Mouse (Mus musculus) thymus, postnatal 14 days (tissue): ENCODE measurements around the gene Draxin.
"Not testable (repeated sequence)": the region's sequence is repeated elsewhere in the genome, so short reads cannot be mapped to it uniquely, and the experiment has no call there.

Experiments
- DNase-seq: peaks from one replicate; pipeline ENCODE4 v3.0.0; 2021

Gene Draxin

DNA sequence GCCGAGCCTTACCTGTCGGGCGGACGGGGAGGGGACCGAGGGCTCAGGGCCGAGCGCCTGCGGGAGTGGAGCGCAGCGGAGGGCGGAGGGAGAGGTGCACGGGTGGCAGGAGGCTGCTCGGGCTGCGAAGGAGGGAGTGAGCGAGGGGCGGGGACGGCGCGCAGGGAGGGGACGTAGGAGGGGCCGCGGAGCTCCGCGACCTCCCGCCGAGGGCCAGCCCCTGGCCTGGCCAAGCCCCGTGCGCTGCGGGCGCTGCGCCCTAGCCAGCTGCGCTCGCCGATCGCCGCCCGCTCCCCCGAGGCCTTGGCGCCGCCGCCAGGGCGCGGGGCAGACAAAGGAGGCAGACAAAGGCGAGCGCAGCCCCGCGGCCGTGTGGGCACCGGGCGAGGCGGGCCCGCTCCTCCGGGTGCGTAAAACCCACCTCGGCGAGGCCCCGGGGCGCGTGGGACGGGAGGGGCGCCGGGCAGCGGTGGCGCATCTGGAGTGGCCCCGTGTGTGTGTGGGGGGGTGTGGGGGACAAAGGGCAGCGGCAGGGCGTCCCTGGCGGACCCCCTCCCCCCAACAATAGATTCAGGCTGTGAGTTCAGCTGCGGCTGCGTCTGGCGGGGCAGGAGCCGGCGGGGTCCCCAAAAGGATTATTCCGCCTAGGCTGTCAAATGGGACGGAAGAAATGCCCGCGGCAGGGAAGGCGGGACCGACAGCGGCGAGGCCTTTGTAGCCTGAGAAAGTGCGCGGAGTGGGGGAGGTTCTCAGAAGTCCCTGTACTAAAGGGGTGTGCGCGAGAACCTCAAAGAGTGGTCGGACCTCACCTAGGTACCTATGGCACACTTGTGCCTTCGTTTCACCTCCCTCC is at the start of gene Draxin:
TSS of gene Draxin (minus strand) at position 138 of the 853 bp plus-strand sequence.
- peak; percentile 55 for DNase-seq

DNA sequence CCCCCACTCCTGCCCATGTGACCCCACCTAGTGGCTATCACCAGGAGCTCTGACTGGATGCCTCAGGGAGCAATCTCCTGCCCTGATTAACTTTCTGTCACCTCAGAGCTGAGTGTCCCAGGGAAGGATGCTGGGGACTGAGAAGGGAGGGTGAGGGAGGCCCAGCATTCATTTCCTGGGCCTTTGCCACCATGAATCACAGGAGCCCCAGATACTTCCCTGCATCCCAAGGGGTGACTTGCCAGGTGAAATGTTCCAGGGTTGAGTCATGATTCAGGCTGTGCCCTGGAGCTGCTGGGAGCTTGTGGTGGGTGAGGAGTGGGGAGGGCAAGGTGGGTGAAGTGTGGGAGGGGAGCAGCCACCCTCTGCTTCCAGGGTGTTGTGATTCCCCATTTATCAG is 47.2 kb upstream of the Draxin start:
- DNase-seq, result no peak

DNA sequence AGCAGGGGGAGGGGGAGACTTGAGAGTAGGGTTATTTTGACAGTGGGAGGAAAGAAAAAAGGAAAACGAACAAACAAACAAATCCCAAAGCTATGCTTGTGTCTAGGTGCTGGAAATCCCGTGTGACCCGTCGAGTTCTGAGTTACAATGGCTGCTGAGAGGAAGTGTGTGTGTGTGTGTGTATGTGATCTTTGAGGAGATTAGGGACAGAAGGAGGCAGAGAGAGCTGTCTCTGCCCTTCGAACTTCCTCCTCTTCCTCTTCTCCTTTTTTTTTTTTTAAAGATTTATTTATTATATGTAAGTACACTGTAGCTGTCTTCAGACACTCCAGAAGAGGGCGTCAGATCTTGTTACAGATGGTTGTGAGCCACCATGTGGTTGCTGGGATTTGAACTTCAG is 46.1 kb upstream of the Draxin start:
- DNase-seq, result not testable (repeated sequence)

DNA sequence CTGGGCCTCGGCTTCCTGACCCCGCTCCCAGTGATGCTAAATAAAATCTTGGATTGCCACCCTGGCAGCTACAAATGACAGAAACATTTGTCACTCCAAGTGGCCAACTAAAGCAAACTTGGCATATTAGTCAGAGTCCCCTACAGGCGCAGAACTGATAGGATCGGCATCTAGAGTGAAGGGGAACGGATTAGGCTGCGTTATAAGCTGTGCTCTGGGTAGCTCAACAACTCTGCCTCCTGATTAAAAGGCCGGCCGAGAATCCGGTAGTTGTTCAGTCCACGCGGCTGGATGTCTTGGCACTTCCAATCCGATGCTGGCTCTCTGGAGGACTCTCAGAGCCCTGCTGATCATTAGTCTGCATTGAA is 44.0 kb upstream of the Draxin start:
- no peak for DNase-seq

DNA sequence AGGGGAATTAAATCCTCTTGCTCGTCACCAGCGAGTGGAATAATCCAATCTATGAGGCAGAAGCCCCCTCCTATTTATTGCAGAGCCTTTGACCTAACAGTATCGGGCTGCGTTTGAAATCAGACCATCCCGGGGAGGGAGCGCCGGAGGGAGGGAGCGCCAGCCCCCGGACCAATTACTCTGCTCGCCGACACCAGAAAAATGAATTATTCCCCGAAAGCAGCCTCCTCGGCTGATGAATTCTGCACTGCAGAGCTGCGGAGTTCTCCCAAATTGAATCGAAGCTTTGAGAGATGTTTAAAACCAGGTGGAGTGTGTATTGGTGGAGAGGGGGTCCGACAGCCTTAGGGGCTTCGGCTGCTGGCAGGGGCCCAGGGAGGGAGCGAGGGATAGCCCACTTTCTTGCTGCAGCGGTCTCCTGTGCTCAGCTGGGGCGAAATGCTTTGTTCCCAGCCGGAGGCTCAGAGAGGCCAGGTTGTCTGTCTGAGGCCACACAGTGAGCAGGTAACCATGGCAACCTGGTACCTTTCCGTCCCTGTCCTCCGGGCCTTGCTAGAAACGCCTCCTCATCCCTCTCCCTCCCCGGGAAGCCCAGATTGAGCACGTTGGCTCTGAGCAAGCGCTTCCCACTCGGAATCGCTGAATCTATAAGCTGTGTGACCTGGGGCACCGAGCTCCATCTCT is 43.5 kb upstream of the Draxin start:
- DNase-seq, result no peak

DNA sequence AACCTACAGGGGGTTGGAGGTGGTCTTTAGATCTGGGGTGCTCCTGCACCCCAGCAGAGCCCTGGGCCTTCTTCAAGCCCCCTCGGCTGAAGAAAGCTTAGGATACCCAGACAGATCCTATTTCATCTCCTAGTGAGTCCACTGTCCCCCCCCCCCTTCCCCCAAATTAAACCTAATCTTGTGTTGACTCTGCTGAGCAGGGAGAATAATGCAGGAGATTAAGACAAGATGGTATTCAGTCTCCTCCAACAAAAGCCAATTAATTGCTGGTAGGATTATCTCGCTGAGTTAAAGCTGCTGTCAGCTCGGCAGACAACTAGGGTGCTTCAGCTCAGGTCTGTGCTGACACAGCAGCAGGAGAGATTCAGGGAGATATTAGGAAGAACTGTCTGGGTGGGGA is 40.8 kb upstream of the Draxin start:
- DNase-seq, result no peak

DNA sequence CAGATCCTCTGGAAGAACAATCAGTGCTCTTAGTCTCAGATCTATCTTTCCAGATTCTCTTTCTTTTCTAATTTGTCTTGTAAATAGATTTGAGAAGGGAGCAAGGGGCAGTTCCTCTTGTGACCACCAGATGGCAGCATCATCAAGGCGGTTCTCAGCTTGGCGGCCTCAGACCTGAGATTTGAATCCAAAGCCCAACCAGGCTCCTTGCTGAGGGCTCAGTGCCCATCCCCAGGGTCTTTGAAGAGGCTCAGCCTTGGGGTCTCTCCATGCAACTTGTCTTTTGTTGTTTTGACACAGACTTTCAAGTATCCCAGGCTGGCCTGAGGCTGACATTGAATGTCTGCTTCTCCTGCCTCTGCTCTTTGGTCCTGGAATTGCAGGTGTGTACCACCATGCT is 40.3 kb upstream of the Draxin start:
- peak; percentile 50 for DNase-seq

DNA sequence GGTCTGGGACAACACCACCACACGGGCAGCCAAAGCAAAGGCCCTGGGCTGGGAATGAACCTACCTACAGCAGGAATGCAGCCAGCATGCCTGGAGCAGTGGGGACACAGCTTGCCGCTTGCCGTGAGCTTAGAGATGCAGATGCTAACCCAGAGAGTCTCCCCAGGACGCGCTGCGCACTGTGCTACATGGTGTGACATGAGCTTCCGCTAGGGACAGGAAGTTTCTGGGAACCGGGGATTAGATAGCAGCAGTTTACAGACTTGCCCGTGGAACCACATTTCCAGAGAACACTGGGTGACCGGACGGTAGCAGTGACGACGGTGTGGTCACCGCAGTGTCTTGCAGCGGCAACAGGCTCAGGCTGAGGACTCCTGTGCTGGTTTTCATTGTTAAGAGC is 39.1 kb upstream of the Draxin start:
- peak; percentile 14 for DNase-seq

DNA sequence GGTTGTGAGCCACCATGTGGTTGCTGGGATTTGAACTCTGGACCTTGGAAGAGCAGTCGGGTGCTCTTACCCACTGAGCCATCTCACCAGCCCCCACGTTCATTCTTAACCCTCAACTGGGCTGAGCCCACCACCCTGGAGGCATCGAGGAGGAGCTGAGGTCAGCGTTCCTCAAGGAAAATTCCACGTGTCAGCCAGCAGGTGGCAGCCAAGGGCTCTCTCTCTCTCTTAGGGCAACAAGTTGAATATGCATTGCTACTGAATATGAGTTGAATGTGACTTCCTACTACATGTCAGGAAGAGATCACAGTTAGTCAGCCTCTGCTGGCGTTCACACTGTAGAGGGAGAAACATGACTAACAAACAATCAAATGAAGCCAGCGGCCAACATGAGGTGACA is 37.8 kb upstream of the Draxin start:
- peak; percentile 72 for DNase-seq

DNA sequence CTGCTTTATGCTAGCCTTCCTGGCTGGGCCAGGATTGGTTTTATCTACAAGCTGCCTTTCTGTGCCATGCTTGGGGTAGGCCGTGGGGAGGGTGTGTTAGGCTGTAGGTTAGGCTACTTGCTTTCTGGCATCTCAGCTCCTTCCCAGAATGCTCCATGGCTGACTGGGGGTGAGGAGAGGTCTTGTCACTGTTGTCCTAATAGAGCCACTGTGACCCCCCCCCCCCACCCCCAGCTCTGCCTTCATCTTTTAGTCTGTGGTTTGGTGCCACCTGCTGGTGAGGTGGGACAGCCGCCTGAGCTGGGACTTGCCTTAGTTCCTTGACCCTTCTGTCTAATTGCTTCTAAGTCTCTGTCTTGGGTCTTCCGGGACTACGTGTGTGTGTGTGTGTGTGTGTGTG is 36.5 kb upstream of the Draxin start:
- peak; percentile 79 for DNase-seq

DNA sequence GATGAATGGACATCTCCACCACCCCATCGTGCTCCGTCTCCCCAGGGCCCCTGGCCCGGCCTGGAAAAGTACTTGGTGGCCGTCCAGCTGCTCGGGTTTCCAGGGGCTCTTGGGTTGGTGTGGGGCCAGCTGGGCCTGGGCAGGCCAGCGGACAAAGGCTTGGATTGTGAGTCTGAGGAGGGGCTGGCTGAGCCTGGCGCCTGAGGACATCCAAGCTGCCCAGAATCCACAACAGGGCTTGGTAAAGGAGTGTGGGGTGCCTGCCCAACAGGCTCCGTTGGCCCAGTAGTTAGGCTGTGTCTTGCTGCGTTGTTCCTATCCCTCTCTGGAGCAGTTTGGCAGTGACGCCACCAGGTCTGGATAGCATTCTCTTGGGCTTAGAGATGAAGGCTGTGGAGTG is 35.9 kb upstream of the Draxin start:
- DNase-seq, result no peak

DNA sequence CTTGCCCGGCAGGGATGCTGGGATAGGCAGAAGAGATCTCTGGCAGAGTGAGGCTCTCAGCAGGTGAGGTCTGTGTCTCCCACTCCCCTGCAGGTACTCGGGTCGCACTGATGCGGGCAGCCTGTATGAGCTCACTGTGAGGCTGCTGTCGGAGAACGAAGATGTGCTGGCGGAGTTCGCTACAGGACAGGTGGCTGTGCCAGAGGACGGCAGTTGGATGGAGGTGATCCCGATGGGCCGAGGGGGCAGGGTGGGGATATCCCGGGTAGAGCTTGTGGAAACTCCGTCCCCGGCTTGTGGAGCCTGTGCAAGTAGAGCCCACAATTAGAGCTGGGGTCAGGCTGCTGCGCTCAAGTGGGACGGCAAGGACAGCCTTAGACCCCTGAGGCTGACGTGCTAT is 35.1 kb upstream of the Draxin start:
- no peak for DNase-seq

DNA sequence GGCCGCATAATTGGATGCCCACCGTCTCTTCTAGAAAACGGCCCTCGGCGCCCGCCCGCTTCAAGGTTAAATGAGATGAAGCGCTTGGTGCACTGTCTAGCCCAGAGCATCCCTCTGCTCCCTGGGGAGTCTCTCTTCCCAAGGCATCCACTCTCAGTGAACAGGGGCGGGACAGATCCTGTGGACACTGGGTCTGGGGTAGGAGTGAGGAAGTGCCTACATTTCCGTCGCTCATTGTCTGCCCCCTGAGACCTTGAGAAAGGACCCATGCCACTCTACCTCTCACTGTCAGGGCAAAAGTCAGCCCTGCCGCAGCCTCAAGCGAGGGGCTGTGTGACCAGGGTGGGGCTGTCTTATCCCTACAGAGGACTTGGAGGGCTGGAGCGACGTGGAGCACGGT is 34.0 kb upstream of the Draxin start:
- no peak for DNase-seq

DNA sequence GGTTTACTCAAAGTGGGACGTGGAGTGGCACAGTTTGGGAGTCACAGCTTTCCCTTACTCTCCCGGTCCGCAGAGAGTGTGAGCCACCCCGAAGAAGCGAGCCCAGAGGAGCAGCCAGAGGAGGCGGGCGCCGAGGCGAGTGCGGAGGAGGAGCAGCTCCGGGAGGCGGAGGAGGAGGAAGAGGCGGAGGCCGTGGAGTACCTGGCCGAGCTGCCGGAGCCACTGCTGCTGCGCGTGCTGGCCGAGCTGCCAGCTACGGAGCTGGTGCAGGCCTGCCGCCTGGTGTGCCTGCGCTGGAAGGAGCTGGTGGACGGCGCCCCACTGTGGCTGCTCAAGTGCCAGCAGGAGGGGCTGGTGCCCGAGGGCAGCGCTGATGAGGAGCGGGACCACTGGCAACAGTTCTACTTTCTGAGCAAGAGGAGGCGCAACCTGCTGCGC is 33.5 kb upstream of the Draxin start:
- peak; percentile 84 for DNase-seq

DNA sequence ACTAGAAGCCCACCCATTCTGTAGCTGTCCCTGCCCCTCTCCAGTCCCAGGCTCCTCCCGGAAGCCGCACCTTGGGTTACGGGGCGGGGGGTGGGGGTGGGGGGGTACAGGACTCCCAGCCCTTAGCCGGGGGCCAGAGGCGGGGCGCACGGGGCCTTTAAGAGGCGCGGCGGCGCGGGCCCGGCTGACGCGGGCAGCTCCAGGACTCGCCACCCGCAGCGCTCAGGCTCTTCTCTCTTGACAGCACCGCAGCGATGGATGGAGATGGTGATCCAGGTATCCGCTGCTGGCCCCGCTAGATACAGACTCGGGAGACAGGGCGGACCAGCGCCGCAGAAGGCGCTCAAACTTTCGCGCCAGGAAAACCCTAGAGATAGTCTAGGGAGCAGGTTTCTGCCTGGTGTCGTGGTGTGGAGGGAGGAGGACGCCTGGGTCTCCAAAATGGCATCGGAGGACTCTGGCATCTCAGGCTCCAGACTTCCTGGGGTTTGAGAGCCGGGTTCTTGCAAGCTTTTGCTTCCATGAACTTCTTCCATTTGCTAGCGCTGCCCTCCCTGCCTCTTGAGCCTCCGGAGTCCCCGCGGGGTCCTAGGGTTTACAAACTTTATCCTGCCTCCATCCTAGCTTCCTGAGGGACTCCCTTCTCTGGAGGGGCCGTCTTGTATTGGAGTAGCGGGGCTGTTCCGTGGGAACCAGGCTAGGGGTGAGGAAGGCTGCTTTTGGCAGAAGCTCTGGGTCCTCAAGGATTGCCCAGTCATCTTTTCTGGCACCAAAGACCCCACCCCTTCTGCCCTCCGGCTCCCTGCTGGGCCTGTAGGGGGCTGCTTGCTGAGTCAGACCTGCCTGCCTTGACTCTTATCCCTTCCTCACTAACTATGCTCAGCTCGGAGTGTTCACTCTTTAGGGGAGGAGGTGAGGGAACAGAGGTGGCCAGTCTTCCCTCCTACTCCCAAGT is 30.2 kb upstream of the Draxin start, which contains the start of the genes Fbxo44 and Fbxo2:
TSS of gene Fbxo44 (minus strand) at position 47 of the 955 bp plus-strand sequence.
TSS of gene Fbxo2 (plus strand) at position 186 of the 955 bp plus-strand sequence.
- peak; percentile 52 for DNase-seq

DNA sequence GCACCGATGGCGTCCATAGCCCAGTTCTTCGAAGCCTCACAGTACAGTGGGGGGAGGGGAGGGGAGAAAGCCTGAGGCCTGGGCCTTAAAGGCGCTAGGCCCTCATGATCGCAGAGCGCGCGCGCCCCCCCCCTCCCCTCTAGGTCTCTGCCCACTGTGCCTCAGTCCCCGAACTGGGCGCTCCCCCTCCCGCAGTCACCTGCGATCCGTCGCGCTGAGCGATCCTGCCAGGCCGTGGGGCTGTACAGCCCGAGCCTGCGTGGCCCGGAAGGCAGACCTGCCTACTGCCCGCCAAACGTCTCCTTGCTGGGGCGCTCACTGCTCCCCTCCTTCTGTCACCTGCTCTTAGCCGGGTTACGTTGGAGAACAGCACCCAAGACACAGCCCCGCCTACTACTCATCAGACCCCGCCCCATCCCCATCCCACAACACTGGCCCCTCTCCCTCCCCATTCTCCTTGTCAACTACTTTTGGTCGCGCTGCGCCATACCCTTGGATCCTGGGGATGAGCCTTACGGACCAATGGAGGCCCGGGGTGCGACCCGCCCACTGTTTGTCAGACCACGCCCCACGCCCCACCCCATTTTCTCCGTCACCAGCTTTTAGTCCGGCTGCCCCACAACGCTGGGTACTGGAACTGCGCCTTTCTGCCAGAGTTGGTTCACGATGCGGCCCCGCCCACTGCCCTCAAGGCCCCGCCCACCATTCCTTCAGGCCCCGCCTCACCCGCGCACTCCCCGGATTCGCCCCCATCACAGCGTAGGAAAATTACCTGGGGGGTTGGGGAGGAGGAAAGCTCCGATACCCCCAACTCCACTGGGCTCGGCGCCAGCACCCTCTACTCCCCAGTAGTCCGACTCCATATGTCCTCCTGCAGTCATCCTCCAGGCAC is 29.3 kb upstream of the Draxin start:
- DNase-seq, result peak; percentile 93

DNA sequence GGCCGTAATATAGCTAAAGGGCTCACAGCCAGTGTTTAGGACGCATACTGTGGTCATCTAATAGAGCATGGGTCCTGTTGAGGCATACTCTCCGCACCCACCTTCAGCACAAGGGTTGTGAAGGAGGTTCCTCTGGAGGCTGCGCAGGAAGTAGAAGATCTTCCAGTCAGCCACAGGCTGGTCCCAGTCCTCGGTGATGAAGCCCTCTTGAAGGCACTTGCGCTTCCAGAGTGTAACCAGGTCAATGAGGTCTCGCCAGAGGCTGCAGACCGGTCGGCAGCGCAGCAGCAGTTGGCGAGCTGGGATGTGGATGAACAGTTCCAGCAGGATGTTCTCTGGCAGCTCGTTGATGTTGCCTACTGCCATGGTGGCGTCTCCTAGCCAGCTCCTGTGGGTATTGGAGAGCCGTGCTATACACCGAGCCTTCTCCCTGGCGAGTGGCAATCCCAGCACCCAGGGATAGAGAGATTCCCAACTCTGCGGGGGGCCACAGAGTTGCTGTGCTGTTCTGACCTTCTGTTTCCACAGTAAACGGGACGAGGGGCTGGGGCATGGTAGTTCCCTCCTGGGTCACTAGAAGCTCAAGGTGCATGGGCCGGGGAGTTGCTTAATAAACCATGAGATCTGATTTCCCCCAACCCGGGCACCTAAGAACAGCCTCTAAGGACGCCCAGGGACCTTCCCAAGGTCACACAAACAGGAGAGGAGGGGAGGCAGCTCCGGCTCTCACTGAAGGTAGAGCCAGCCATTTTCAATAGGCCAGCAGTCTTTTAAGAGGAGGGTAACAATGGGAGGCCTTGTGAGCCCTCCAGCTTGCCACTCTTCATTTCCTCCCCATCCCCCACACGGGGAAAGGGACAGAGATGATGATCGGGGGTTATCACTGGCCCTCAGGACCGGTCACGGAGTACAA is 28.2 kb upstream of the Draxin start:
- DNase-seq, result peak; percentile 49

DNA sequence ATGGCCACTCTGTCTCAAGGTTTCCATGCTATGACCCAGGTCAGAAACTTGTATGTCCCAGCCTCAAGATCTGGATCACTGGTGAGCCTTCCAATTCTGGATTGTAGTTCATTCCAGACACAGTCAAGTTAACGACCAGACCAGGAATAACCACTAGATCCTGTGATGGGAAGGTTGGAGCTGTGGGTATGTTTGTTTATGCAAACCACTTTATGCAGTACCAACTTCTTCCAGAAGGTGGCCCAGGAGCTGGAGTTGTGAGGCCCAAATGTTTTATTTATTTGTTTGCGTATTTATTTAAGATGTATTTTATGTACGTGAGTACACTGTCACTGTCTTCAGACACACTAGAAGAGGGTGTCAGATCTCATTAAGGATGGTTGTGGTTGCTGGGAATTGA is 24.5 kb upstream of the Draxin start:
- peak; percentile 55 for DNase-seq

DNA sequence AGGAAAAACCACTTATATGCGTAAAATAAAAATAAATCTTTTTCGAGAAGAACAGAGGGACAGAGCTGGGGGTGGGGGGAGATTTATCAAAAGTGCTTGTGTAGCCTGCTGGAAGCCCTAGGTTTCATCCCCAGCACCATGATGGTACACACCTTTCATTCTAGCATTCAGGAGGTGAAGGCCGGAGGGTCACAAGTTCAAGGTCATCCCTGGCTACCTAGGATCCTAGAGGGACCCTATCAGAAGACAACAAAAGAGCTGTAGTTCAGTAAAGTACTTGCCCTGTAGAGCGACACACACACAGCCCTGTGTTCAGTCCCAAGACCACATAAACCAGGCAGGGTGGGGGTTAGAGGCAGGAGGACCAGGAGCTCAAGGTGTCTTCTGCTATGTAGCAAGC is 23.5 kb upstream of the Draxin start:
- no peak for DNase-seq

DNA sequence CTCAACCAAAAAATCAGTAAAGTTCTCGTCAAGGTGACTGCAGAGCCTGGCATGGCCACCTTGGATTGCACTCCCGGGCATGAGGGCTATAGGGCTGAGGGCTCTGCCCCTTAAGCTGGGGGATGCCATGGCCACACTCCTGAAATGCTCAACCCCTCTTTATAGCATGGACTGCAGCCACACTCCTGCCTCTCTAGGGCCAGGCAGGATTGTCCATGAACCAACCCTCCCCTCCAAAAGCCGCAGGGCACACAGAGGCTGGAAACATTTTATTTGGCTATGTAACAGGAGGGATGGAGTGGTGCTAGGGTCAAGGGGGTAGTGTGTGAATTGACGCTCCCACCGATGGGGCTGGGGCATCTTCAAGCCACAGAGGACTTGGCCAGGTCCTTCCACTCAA is 22.0 kb upstream of the Draxin start:
- no peak for DNase-seq
